12 mouse cellular contexts compared by ENCODE assay signal in the genomic region with DNA sequence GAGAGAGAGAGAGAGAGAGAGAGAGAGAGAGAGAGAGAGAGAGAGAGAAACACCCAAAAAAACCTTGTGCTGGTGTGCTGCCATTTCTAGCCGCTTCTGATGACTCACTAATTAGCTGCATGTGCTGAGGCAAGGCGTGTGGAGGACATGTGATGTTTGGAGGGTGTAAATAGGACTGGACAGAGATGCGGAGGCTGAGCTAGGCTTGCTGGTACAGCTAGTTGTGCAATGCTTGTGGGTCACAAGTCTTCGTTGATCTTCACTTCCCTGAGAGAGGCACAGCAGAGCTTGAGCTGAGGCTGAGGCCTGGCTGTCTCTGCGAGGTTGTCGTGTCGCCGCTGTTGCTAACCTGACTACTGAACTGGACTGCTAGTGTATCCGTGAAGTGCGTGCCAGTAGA. TPM values are rescaled to one million over a fixed set of nuclear protein-coding genes. Genes with fewer than 3 reads are reported as not detected.
DNase-seq lines count a peak whose midpoint lies in the region; ATAC-seq and TF ChIP-seq lines count a peak whose summit lies in the region.
"Had no signal": no experiment of that assay in that cellular context is flagged by ENCODE, and none has a peak within 500 bp of the region (broad histone marks: within the 10 kb centered on the region; RNA-seq: fewer than 3 reads in every experiment).

No protein-coding gene starts in this region.

- H3K27me3 ChIP-seq in lung, postnatal 0 days (replicated peaks; ENCODE audit: insufficient read depth, low read length): no peaks in the 10 kb centered on the region
- H3K27me3 ChIP-seq: midbrain, embryonic 12.5 days had no signal

- whole genome bisulfite sequencing in lung, postnatal 0 days: 90% methylated on average over 10 of the region's 10 CpGs
- WGBS in lung, adult 2 months: 88% methylated on average over 10 of the region's 10 CpGs

- TF ChIP-seq POLR2A in lung, adult 2 months (IDR thresholded peaks at IDR 0.05; ENCODE audit: borderline replicate concordance, extremely low read depth, low read depth, low read length): no peak

- H3K4me2 ChIP-seq in lung, postnatal 0 days (replicated peaks; ENCODE audit: low read depth, low read length): no peak overlapping the region
- H3K4me2 ChIP-seq: midbrain, embryonic 12.5 days had no signal

- H3K9ac ChIP-seq in lung, postnatal 0 days (replicated peaks; ENCODE audit: low read depth): no peak overlapping the region
- H3K9ac ChIP-seq: midbrain, embryonic 12.5 days had no signal

- no peaks in the 10 kb centered on the region; the same call in 1 of the 2 replicates for H3K4me1 ChIP-seq in lung, postnatal 0 days (ENCODE audit: insufficient read depth, low read depth, low read length)
- H3K4me1 ChIP-seq in lung, adult 2 months (ENCODE audit: control insufficient read depth, insufficient read depth, low read length): no peaks in the 10 kb centered on the region; the same call in 1 of the 2 replicates
- H3K4me1 ChIP-seq: limb, embryonic 10.5 days; midbrain, embryonic 12.5 days had no signal

- DNase-seq in gastrocnemius, adult 2 months: no peak
- DNase-seq in gastrocnemius, postnatal 36 days: no peak
- peak; percentile 13 for DNase-seq in lung, postnatal 0 days (ENCODE audit: low spot score)
- no peak for DNase-seq in lung, adult 2 months
- peak; percentile 35 for DNase-seq in lung, postnatal 25 days (ENCODE audit: low spot score)
- peak; percentile 60 for DNase-seq in telencephalon, adult 2 months (ENCODE audit: low read depth, low spot score)
- no peak for DNase-seq in spleen, postnatal 4 days (ENCODE audit: low spot score in 2 of 2)
- no peak for DNase-seq in embryo, embryonic 11 days
- DNase-seq: cerebellum, adult 11-12 months had no signal

- H3K4me3 ChIP-seq in gastrocnemius, adult 2 months: no peak overlapping the region
- no peak overlapping the region for H3K4me3 ChIP-seq in lung, postnatal 0 days (ENCODE audit: low read depth, low read length)
- H3K4me3 ChIP-seq in lung, adult 2 months (replicated peaks; ENCODE audit: extremely low read depth, low read depth, low read length): no peak overlapping the region
- H3K4me3 ChIP-seq: limb, embryonic 10.5 days; midbrain, embryonic 12.5 days had no signal

- ATAC-seq in lung, postnatal 0 days: no peak
- ATAC-seq: hindbrain, embryonic 16.5 days had no signal

- intact Hi-C loops in gastrocnemius, adult 2 months (cut with DNase I): no loop called here
- intact Hi-C loops in gastrocnemius, postnatal 36 days (cut with DNase I): no loop called here

- no peaks in the 10 kb centered on the region for H3K9me3 ChIP-seq in lung, postnatal 0 days (ENCODE audit: low read length)
- H3K9me3 ChIP-seq: limb, embryonic 10.5 days; midbrain, embryonic 12.5 days had no signal

- no peak for TF ChIP-seq CTCF in gastrocnemius, adult 2 months (IDR thresholded peaks at IDR 0.05)
- TF ChIP-seq CTCF in lung, postnatal 0 days (IDR thresholded peaks at IDR 0.05): no peak
- no peak for TF ChIP-seq CTCF in lung, adult 2 months (IDR thresholded peaks at IDR 0.05; ENCODE audit: insufficient read depth, low read length)

- H3K36me3 ChIP-seq in lung, postnatal 0 days (ENCODE audit: insufficient read depth, low read length): no peaks in the 10 kb centered on the region

- peak overlapping the region; percentile 6; the same call in 1 of the 2 replicates for H3K27ac ChIP-seq in gastrocnemius, adult 2 months
- no peak overlapping the region for H3K27ac ChIP-seq in lung, postnatal 0 days (ENCODE audit: low read length)
- H3K27ac ChIP-seq: limb, embryonic 10.5 days; midbrain, embryonic 12.5 days had no signal

- no peak for TF ChIP-seq EP300 in lung, postnatal 0 days (IDR thresholded peaks at IDR 0.05)

RNA-seq across cellular contexts. Expression of a gene that starts 5.6 kb away (rescaled TPM):
- 1 to 10 TPM; 1.0 to 2.6 TPM for total RNA-seq in gastrocnemius, adult 2 months (2021)
- 1 to 10 TPM in 1 of 2 experiments, under 1 TPM in 1; 0.96 to 1.8 TPM for total RNA-seq in gastrocnemius, postnatal 36 days (2021)
- polyA plus RNA-seq in lung, postnatal 0 days (2015; fragmentation: Nextera tagmentation; extraction: Ambion mirVana): 7.6 TPM in 2 replicates
- 32.1 and 41.1 TPM in 2 replicates for polyA plus RNA-seq in lung, adult 2 months (2012; rRNA removed)

RNA-seq across cellular contexts. Expression of a gene that starts 11.4 kb away (rescaled TPM):
- not detected for total RNA-seq in gastrocnemius, adult 2 months (2021)
- not detected for total RNA-seq in gastrocnemius, postnatal 36 days (2021)
- polyA plus RNA-seq in lung, postnatal 0 days (2015; fragmentation: Nextera tagmentation; extraction: Ambion mirVana): not detected in 2 replicates
- polyA plus RNA-seq in lung, adult 2 months (2012; rRNA removed): not detected in 2 replicates
- polyA plus RNA-seq: hindbrain, embryonic 16.5 days; limb, embryonic 10.5 days; midbrain, embryonic 12.5 days had no signal

RNA-seq across cellular contexts. Expression of a gene that starts 35.7 kb away (rescaled TPM):
- 10 to 100 TPM; 65.3 to 65.6 TPM for total RNA-seq in gastrocnemius, adult 2 months (2021)
- 10 to 100 TPM; 54.0 to 61.6 TPM for total RNA-seq in gastrocnemius, postnatal 36 days (2021)
- 57.2 and 58.7 TPM in 2 replicates for polyA plus RNA-seq in lung, postnatal 0 days (2015; fragmentation: Nextera tagmentation; extraction: Ambion mirVana)
- 100 and 116 TPM in 2 replicates for polyA plus RNA-seq in lung, adult 2 months (2012; rRNA removed)

RNA-seq across cellular contexts. Expression of a gene that starts 35.9 kb away (rescaled TPM):
- total RNA-seq in gastrocnemius, adult 2 months (2021): under 1 TPM; 0.03 to 0.31 TPM
- under 1 TPM; 0.31 to 0.57 TPM for total RNA-seq in gastrocnemius, postnatal 36 days (2021)
- 0.42 and 1.5 TPM in 2 replicates for polyA plus RNA-seq in lung, postnatal 0 days (2015; fragmentation: Nextera tagmentation; extraction: Ambion mirVana)
- 0.25 and 0.28 TPM in 2 replicates for polyA plus RNA-seq in lung, adult 2 months (2012; rRNA removed)

RNA-seq across cellular contexts. Expression of a gene that starts 39.3 kb away (rescaled TPM):
- 10 to 100 TPM; 24.2 to 27.4 TPM for total RNA-seq in gastrocnemius, adult 2 months (2021)
- 10 to 100 TPM; 22.4 to 24.3 TPM for total RNA-seq in gastrocnemius, postnatal 36 days (2021)
- 20.1 and 34.1 TPM in 2 replicates for polyA plus RNA-seq in lung, postnatal 0 days (2015; fragmentation: Nextera tagmentation; extraction: Ambion mirVana)
- polyA plus RNA-seq in lung, adult 2 months (2012; rRNA removed): 21.8 and 26.9 TPM in 2 replicates

Comparison
In these comparisons a context has a peak if more than half of its experiments do, and no peak if none do; other contexts are left out.
1. DNase-seq: peak in lung, postnatal 0 days (single experiment), lung, postnatal 25 days (single experiment) and telencephalon, adult 2 months (single experiment); none in gastrocnemius, adult 2 months (single experiment), gastrocnemius, postnatal 36 days (0 of 2), lung, adult 2 months (single experiment), spleen, postnatal 4 days (0 of 2) and embryo, embryonic 11 days (single experiment).